Mouse (Mus musculus): ENCODE results near the gene Rad51b.

- TF ChIP-seq CTCF (IDR thresholded peaks at IDR 0.05; ENCODE audit: insufficient read depth, low read length) (no peak), POLR2A (IDR thresholded peaks at IDR 0.05; ENCODE audit: borderline replicate concordance, extremely low read depth, low read depth, low read length) (no peak)
Measured at GRCm38 (mm10) chr12:79691929-79692862, 395.1 kb downstream of the Rad51b start.
